Mouse (Mus musculus): ENCODE data around the gene Dok5. TPM values are rescaled to one million over a fixed set of nuclear protein-coding genes. Genes with fewer than 3 reads are reported as not detected.

Gene Dok5
- not detected for polyA plus RNA-seq (2014; fragmentation: Illumina TruSeq; extraction: RNeasy Lipid Tissue Mini Kit (QIAGEN cat#74804); ENCODE audit: low read depth, low replicate concordance)

GRCm38 (mm10) chr2:170731632-170732561 is at the start of gene Dok5:
Gene Dok5, plus strand, starts transcription at chr2:170731807.

Other genes with a start within 250 kb of the Dok5 start
- gene Pfdn4, start 235.4 kb upstream of the Dok5 start, polyA plus RNA-seq (2014; fragmentation: Illumina TruSeq; extraction: RNeasy Lipid Tissue Mini Kit (QIAGEN cat#74804); ENCODE audit: low read depth, low replicate concordance): 46.3 TPM
- 43.9 TPM for gene Cyp24a1, start 234.7 kb upstream of the Dok5 start, polyA plus RNA-seq (2014; fragmentation: Illumina TruSeq; extraction: RNeasy Lipid Tissue Mini Kit (QIAGEN cat#74804); ENCODE audit: low read depth, low replicate concordance)
- gene 4930470P17Rik, start 129.8 kb upstream of the Dok5 start, polyA plus RNA-seq (2014; fragmentation: Illumina TruSeq; extraction: RNeasy Lipid Tissue Mini Kit (QIAGEN cat#74804); ENCODE audit: low read depth, low replicate concordance): not detected

All from kidney, adult 10 weeks (tissue).